Mouse (Mus musculus): Measurements from ENCODE around the gene Gm29423.
"Not testable (repeated sequence)": the region's sequence is repeated elsewhere in the genome, so short reads cannot be mapped to it uniquely, and the experiment has no call there.

Gm29423 gene

DNA sequence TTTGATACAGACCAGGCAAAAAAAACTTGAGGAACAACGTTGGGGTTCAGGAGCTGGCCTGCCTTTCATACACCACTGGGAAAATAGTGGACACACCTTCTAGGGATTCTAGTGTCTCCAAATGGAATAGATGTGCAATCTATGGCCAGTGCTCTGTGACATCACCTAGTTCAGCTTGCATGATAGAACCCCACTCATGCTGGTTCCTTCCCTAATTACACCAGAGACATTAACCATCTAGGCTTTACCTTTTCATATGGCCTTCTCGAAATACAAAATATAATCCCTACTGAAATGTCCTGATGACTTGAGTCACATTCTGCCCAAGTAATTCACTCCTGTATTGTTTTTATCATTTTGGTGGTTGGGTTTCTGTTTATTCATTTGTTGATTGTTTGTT is at the start of gene Gm29423, which contains the start of gene Gm29644:
Gene Gm29423, minus strand, starts transcription at position 101 of the 400 bp plus-strand sequence.
Gene Gm29644, minus strand, starts transcription at position 157 of the 400 bp plus-strand sequence.
- DNase-seq, result not testable (repeated sequence)

DNA sequence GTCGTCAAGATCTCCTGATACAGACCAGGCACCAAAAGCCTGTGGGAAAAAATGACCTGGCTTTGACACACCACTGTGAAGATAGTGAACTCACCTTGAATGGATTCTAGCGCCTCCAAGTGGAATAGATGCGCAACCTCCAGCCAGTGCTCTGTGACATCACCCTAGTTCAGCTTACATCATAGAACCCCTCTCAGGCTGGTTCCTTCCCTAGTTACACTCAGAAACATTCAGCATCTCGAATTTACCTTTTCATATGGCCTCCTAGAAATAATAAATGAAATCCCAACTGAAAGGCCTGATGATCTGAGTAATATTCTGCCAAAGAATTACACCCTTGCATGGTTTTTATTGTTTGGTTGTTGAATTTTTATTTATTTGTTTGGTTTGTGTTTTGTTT is 29.5 kb downstream of the Gm29423 start, which contains the start of gene Gm21118:
Gene Gm21118, minus strand, starts transcription at position 101 of the 400 bp plus-strand sequence.
- not testable (repeated sequence) for DNase-seq
